Mouse (Mus musculus): ENCODE results near the gene Smim20. TPM values are rescaled to one million over a fixed set of nuclear protein-coding genes. Genes with fewer than 3 reads are reported as not detected.

Smim20 gene
- total RNA-seq, 2 experiments from 2014 or later, result 87.8 to 88.7 TPM

DNA sequence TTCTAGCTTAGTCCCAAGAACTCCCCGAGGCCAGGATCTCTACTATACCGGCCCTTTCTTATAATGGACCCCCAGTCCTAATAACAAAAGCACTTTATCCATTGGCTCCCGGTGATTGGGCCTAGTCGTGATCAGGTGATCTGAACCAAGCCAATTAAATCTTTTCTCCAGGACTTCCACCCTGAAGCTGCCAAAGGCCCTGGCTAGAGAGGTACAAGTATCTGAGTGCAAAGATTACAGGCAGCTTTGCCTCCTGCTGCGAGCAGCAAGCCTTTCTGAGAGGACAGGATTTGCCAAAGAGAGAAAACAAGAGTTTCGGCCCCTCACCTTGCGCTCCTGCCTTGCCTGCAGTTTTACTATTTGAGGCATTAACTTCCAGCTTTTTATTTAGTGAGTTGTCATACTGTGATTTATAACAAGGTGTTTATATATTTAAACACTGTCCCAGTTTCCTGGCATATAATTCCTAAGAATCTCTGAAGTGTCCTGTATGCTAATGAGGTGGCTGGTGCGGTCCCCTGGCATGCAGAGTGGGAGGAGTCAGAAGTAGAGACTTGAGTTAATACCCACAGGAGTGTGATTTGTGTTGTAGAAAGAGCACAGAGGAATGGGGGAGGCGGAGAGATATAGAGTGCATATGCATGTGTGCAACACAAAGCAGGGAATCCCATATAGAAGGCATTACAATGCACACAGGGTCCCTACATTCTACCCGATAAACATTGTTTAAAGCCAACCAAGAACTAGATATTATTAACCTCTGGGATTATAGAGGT is 36.2 kb downstream of the Smim20 start:
- intact Hi-C loops (cut with DNase I), result no loop called here
- no peak for DNase-seq

- no peak for DNase-seq
- intact Hi-C loops (cut with DNase I), result no loop called here
These were observed 37.1 kb downstream of the Smim20 start for GRCm38 (mm10) chr5:53303941-53304340.

GRCm38 (mm10) chr5:53304936-53305335 is 38.1 kb downstream of the Smim20 start:
- intact Hi-C loops (cut with DNase I), result no loop called here
- no peak for DNase-seq

GRCm38 (mm10) chr5:53306864-53307263 is 40.0 kb downstream of the Smim20 start:
- DNase-seq, result no peak
- intact Hi-C loops (cut with DNase I), result loop anchor here (1.0 kb wide), 1 partner anchor 7 kb away; no protein-coding TSS in a partner anchor

DNA sequence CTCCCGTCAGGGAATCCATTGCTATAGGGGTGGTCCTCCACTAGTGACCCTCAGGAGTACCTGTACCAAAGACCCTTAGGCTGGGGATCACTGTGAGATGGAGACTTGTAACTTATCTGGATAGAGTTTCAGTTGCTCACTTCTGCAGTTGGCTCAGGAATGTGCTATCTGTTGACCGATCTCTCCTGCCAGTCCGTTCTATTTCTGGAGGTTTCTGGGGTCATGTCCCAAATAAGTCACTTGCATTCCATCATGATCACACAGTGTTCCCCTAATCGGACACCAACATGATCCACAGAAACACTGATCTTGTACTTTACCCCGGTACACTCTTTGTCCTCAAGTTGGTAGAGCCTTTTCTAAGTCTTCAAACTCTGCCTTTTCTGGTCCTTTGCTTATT is 40.6 kb downstream of the Smim20 start:
- intact Hi-C loops (cut with DNase I), result no loop called here
- no peak for DNase-seq

GRCm38 (mm10) chr5:53314404-53315167 is 47.7 kb downstream of the Smim20 start:
- intact Hi-C loops (cut with DNase I), result loop anchor here (1.0 kb wide), 1 partner anchor 8 kb away; no protein-coding TSS in a partner anchor
- peak; percentile 41 to 46 for DNase-seq

DNA sequence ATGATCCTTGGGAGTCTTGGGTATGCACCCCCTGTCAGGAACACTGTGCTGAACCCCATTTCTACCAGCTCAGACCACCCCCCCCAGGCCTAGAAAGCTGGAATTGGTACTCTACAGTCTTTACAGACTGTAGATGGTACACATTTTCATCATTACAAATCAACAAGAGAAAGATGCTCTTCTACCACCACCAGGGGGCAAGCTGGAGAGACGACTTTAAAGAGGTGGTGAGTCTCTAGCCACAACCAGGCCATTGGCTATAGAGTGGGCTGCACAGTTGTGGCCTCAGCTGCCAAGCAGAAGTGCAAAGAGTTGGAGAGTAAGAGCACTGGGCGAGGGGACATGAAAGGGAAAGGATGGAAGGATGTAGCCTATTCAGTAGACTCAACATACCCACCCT is 48.9 kb downstream of the Smim20 start:
- intact Hi-C loops (cut with DNase I), result no loop called here
- no peak for DNase-seq

DNA sequence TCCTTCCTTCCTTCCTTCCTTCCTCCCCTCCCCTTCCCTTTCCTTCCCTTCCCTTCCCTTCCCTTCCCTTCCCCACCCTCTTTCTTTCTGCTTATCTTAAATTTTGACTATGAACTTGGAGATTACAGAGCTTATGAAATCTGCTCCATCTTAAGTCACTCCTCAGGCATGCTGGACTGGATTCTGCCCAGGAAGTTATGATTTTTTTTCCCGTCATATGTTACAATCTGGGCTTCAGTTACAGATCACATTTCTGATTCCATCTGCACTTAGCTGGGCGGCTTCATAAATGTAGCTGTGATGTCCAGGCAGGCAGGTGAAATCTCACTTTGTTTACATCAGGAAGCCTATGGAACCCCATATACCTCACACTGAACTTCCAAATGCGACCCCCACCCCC is 50.5 kb downstream of the Smim20 start:
- DNase-seq, result no peak
- intact Hi-C loops (cut with DNase I), result no loop called here

GRCm38 (mm10) chr5:53317885-53318466 is 51.1 kb downstream of the Smim20 start:
- intact Hi-C loops (cut with DNase I), result no loop called here
- DNase-seq, result no peak

DNA sequence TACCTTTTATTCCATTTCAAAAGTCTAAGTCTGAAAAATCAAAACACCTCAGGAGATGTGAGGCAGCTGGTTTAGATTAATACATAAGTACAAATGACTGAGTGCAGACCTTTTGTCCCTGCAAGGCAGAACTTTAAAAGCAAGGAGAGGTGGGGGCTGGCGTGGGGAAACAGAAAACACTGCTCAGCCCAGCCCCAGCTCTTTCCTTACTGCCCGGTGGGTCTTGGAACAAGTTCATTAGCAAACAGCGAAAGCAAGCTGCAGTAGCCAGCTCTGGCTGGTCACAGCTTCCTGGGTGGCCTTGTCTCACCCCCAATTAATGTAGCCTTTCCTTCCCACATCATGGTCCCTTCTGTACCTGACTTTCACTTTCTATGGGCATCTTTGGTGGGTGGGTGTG is 53.4 kb downstream of the Smim20 start:
- intact Hi-C loops (cut with DNase I), result no loop called here
- no peak for DNase-seq

DNA sequence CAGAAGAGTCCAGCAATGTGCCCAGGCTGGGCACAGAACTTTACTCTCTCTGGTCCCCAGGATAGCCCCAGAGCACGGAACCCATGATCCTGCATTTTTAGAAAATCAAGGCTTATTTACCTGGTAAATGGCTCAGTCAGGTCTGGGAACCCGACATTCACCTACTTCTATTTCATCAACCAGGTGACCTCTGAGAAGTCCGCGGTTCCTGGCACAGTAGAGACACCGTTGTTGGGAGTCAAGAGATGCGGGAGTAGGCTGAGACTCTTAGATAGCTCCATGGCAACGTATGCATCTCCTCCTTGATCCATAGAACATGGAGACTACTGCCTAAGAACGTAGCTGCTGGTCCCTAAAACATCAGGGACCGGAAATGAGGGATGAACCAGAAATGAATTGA is 55.0 kb downstream of the Smim20 start:
- intact Hi-C loops (cut with DNase I), result no loop called here
- DNase-seq, result no peak

DNA sequence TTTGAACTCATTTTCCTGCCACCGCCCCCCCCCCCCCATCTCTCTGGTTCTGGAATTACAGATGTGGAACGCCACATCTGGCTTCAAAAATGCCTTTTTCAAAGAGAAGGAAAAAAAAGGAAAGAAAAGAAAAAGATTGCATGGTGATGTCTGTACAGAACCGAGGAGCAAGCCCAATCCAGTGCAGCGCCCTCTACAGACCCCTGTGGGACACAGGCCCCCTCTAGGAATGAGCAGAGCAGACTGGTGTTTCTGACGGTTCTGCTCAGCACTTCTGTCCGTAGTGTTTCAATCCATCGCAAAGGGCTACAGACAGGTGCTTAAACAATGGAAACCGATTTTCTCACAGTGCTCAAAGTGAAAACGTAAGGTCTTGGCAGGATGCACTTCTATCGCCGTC is 55.6 kb downstream of the Smim20 start:
- no peak for DNase-seq
- intact Hi-C loops (cut with DNase I), result no loop called here

GRCm38 (mm10) chr5:53323121-53323520 is 56.2 kb downstream of the Smim20 start:
- no peak for DNase-seq
- intact Hi-C loops (cut with DNase I), result no loop called here

- no peak for DNase-seq
- intact Hi-C loops (cut with DNase I), result no loop called here
These were observed 57.4 kb downstream of the Smim20 start for GRCm38 (mm10) chr5:53324256-53324655.

GRCm38 (mm10) chr5:53324791-53325190 is 57.9 kb downstream of the Smim20 start:
- DNase-seq, result no peak
- intact Hi-C loops (cut with DNase I), result no loop called here

- peak; percentile 83 to 85 for DNase-seq
- intact Hi-C loops (cut with DNase I), result no loop called here
These were observed 59.1 kb downstream of the Smim20 start for GRCm38 (mm10) chr5:53326023-53326422.

DNA sequence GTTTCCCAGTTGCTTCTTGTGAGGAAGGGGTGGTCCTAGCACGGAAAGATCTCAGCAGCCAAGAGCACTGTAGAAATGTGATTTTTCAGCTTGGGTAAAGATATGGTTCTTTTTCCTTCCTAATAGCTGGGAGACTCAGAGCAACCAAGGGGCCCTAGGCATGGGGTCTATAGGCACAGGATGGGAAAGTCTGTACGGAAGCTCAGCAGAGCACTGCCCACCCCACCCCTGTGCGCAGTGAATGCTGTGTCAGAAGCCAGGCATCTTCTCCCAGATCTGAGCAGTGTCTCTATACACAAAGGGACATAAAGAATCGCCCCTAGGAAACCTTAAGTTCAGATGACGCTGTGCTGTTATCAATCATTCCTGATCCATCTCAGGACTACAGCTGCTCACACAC is 59.6 kb downstream of the Smim20 start:
- intact Hi-C loops (cut with DNase I), result no loop called here
- DNase-seq, result no peak

Other genes with a start within 250 kb of the Smim20 start
- gene Slc34a2, start 229.0 kb upstream of the Smim20 start, total RNA-seq (2021), result not detected
- gene Sel1l3, start 53.2 kb upstream of the Smim20 start, total RNA-seq (2021), result under 1 TPM; 0.55 to 0.57 TPM
- 10 to 100 TPM; 34.9 to 36.4 TPM for gene Rbpj, start 199.1 kb downstream of the Smim20 start, total RNA-seq (2021)